Mouse (Mus musculus) cortical plate, adult 2 months (tissue): ENCODE data around the gene Mafg. TPM values are rescaled to one million over a fixed set of nuclear protein-coding genes. Genes with fewer than 3 reads are reported as not detected.
A peak's percentile ranks its signal among the peaks of the same experiment; 100 is the strongest.

Experiments used
- H3K27ac ChIP-seq: fragments of 200-500 bp; 2 replicates; pipeline ENCODE4 v1.5.1; 2012; ENCODE audit warnings: low read length, control low read depth, inconsistent platforms; ENCODE audit not compliant: insufficient read depth
- H3K4me1 ChIP-seq: fragments of 200-500 bp; 2 replicates; pipeline ENCODE4 v1.6.1; 2011; ENCODE audit warnings: low read length; ENCODE audit not compliant: control insufficient read depth, insufficient read depth
- H3K4me3 ChIP-seq: fragments of 200-500 bp; 2 replicates; pipeline ENCODE4 v1.5.1; 2011; ENCODE audit warnings: mild to moderate bottlenecking, low read length, control low read depth; ENCODE audit not compliant: insufficient read depth
- CTCF ChIP-seq: fragments of 200-500 bp; IDR thresholded peaks from 2 replicates; pipeline ENCODE4 v1.5.1; 2011; ENCODE audit warnings: mild to moderate bottlenecking, control low read depth, low read length; ENCODE audit not compliant: insufficient read depth; ENCODE audit errors: extremely low read depth
- POLR2A ChIP-seq: fragments of 200-500 bp; IDR thresholded peaks from 2 replicates; pipeline ENCODE4 v1.6.1; 2011; ENCODE audit warnings: mild to moderate bottlenecking, low read length, control low read depth; ENCODE audit not compliant: insufficient read depth; ENCODE audit errors: extremely low read depth
- polyA plus RNA-seq: library from polyadenylated mRNA; depleted of rRNA; stranded (reverse); fragments of >200 nt; gene quantifications from 2 replicates; pipeline ENCODE4 v1.2.3, GENCODE M21; 2012; rRNA removed

Gene Mafg
- polyA plus RNA-seq, 1 experiment: 83.7 TPM

GRCm38 (mm10) chr11:120580871-120581331 is 52.5 kb downstream of the Mafg start:
- TF ChIP-seq POLR2A (no peak), CTCF (no peak)
- H3K4me3 ChIP-seq: peak overlapping the region; percentile 81
- H3K27ac ChIP-seq: peak overlapping the region; percentile 88
- peaks cover 2% of the 10 kb centered on the region; the same call in 1 of the 2 replicates for H3K4me1 ChIP-seq

DNA sequence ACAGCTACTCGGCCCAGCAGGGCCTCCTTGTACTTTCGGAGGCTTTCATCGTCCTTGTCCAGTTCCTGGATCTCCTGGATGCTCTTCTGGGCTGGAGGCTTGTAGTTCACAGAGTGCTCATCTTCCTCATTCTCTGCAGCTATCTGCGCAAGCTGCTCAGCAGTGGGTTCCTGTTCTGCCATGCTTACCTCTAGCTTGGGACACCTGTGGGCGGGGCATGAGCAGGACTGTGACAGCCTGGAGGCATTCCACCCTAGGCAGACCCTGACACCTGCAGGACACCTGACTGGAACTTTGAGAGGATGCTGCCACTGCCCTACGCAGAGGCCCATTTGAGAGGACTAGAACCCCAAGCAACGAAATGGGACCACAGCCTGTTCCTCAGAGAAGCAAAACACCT is 53.2 kb downstream of the Mafg start:
- TF ChIP-seq POLR2A (no peak), CTCF (no peak)
- H3K4me3 ChIP-seq: peak overlapping the region; percentile 81
- H3K4me1 ChIP-seq: peaks cover 2% of the 10 kb centered on the region; the same call in 1 of the 2 replicates
- H3K27ac ChIP-seq: 0 out of 2 replicates have a peak overlapping the region, but pooled peaks have one; percentile 88

DNA sequence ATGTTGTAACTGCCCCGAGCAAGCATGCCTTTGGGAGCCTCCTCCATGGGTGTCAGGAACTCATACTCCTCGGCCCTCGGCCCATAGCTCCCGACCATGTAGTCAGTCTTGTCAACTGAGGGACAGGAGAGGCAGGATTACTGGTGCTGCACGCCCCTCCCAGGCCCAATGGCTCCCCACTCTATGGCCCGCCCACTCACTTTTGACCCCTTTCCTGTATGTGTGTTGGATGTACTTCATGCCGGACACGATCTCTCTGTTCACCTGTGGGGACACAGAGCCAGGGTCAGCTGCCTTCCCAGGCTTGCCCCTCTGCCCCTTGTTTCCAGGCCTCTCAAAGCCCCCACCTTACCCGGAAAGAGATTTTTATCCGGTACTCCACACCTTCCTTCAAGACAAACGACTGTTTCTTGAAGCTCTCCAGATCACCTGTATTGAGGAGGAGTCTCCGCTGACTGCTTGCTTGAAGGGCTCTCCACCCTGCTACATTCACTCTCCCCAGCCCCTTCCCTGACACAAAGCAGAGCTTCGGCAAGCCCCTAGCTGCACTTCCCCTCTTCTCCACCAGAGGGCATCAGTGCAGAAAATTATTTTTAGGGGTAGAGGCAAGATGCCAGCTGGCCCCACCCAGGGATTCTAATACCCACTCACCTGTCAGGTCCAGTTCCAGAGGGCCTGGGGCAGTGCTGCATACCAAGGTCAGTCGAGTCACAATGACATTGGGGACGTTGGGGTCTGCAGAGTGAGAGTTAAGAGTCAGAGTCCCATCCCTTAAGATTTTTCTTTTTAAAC is 53.9 kb downstream of the Mafg start:
- peak overlapping the region; percentile 81 for H3K4me3 ChIP-seq
- TF ChIP-seq CTCF: peak; percentile 76
- no peak for TF ChIP-seq POLR2A
- no peak overlapping the region for H3K27ac ChIP-seq
- H3K4me1 ChIP-seq: peaks cover 2% of the 10 kb centered on the region; the same call in 1 of the 2 replicates

DNA sequence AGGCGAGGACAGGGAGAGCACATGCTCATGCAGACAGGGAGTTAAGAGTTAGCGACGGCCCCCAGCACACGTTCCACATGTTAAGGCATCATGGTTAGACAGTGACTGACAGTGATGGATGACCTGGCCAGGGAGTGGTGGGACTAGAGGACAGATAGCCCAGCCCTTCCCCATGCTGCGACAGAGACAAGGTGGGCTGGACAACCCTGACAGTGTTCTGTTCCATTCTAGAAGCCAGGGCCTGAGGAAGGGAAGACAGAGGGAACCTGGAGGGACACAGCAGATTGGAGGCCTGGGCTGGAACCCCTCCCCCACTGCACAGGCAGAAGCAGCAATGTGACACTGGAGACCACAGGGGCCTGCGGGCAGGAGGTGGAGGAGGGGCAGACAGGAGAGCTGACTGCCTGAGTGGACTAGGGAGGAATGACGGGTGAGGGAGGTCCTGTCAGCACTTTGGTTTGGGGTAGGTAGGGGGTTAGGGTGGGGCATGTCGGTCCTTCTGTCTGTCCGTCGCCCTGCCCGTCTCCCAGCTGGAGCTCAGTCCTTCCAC is 54.6 kb downstream of the Mafg start:
- H3K27ac ChIP-seq: no peak overlapping the region
- TF ChIP-seq POLR2A (0 out of 2 replicates have a peak, but pooled peaks have one; percentile 7), CTCF (no peak)
- H3K4me3 ChIP-seq: no peak overlapping the region; the same call in 1 of the 2 replicates
- H3K4me1 ChIP-seq: peaks cover 3% of the 10 kb centered on the region; the same call in 1 of the 2 replicates

GRCm38 (mm10) chr11:120578024-120578693 is 55.2 kb downstream of the Mafg start:
- TF ChIP-seq CTCF (no peak), POLR2A (no peak)
- peaks cover 3% of the 10 kb centered on the region; the same call in 1 of the 2 replicates for H3K4me1 ChIP-seq
- H3K27ac ChIP-seq: no peak overlapping the region
- H3K4me3 ChIP-seq: no peak overlapping the region

DNA sequence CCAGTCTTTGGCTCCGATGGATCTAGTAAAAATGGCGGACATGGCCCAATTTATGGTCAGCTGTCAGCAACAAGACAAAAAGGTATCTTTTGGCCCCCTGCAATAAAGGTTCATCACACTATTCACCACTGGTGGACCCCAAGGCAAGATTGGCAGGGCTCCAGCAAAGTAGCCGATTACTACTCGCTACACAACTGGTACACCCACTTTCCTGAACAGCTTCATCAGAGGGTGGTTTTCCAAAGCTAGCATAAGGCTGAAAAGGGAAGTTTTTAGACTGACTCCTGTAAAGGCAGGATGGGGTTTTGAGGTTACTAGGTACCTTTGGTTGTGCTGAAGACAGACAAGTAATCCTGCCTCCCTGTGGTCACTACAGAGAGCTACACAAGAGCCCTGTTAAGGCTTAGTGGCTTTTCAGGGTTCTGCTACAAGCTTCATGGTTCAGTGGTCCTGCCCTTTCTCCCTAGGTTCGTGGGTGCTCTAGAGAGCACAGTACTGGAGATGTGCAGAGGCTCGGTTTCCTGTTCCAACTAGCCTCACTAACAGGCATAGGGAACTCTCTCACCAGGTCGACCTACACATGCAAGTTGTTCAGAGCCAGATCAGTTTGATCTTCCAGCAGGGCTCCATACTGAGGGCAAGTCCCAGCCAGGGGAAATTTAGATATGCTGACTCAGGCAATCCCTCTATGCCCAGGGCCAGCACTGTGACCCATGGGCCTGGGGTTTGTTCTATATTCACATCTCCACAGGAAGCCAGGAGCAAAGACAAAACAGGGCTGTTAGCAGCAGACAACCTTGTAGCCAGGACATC is 56.0 kb downstream of the Mafg start:
- TF ChIP-seq POLR2A (no peak), CTCF (peak; percentile 28; the same call in 1 of the 2 replicates)
- Histone ChIP-seq H3K27ac (no peak overlapping the region), H3K4me3 (no peak overlapping the region), H3K4me1 (peaks cover 3% of the 10 kb centered on the region; the same call in 1 of the 2 replicates)

GRCm38 (mm10) chr11:120576365-120576981 is 56.9 kb downstream of the Mafg start:
- Histone ChIP-seq H3K4me3 (no peak overlapping the region), H3K27ac (no peak overlapping the region), H3K4me1 (peaks cover 5% of the 10 kb centered on the region; the same call in 1 of the 2 replicates)
- TF ChIP-seq POLR2A: no peak
- no peak for TF ChIP-seq CTCF

- Histone ChIP-seq H3K27ac (no peak overlapping the region), H3K4me3 (no peak overlapping the region), H3K4me1 (peaks cover 8% of the 10 kb centered on the region; the same call in 1 of the 2 replicates)
- no peak for TF ChIP-seq CTCF
- no peak for TF ChIP-seq POLR2A
Observed at GRCm38 (mm10) chr11:120575940-120576339, 57.5 kb downstream of the Mafg start.

Other genes with a start within 250 kb of the Mafg start
- 62.0 and 62.7 TPM in 2 replicates for gene Nploc4, start 195.9 kb downstream of the Mafg start, polyA plus RNA-seq
- 0.15 TPM in 1 of 2 replicates, not detected in the other for gene Tspan10, start 191.0 kb downstream of the Mafg start, polyA plus RNA-seq
- 0.59 and 0.81 TPM in 2 replicates for gene Pde6g, start 180.1 kb downstream of the Mafg start, polyA plus RNA-seq
- 15.0 and 17.4 TPM in 2 replicates for gene Oxld1, start 175.5 kb downstream of the Mafg start, polyA plus RNA-seq
- gene Ccdc137, start 175.5 kb downstream of the Mafg start, polyA plus RNA-seq: 27.6 and 28.5 TPM in 2 replicates
- gene Arl16, start 166.0 kb downstream of the Mafg start, polyA plus RNA-seq: 46.0 and 46.2 TPM in 2 replicates
- gene Mrpl12, start 149.0 kb downstream of the Mafg start, polyA plus RNA-seq: 96.3 and 96.6 TPM in 2 replicates
- 29.0 and 30.0 TPM in 2 replicates for gene Slc25a10, start 141.8 kb downstream of the Mafg start, polyA plus RNA-seq
- gene Gcgr, start 102.9 kb downstream of the Mafg start, polyA plus RNA-seq: 0.13 TPM in 2 replicates
- 158 and 160 TPM in 2 replicates for gene Mcrip1, start 83.9 kb downstream of the Mafg start, polyA plus RNA-seq
- gene Ppp1r27, start 82.5 kb downstream of the Mafg start, polyA plus RNA-seq: not detected in 2 replicates
- gene P4hb, start 60.3 kb downstream of the Mafg start, polyA plus RNA-seq: 88.9 and 91.2 TPM in 2 replicates
- 416 and 442 TPM in 2 replicates for gene Arhgdia, start 52.0 kb downstream of the Mafg start, polyA plus RNA-seq
- gene Alyref, start 35.2 kb downstream of the Mafg start, polyA plus RNA-seq: 42.1 and 46.9 TPM in 2 replicates
- gene Anapc11, start 35.2 kb downstream of the Mafg start, polyA plus RNA-seq: 148 and 161 TPM in 2 replicates
- gene Npb, start 25.1 kb downstream of the Mafg start, polyA plus RNA-seq: 0.58 and 1.1 TPM in 2 replicates
- gene Pcyt2, start 15.7 kb downstream of the Mafg start, polyA plus RNA-seq: 281 and 289 TPM in 2 replicates
- gene Sirt7, start 8.4 kb downstream of the Mafg start, polyA plus RNA-seq: 98.2 and 105 TPM in 2 replicates
- gene Pycr1, start 10.2 kb upstream of the Mafg start, polyA plus RNA-seq: 2.2 and 3.6 TPM in 2 replicates
- 3.4 and 3.6 TPM in 2 replicates for gene Myadml2, start 14.6 kb upstream of the Mafg start, polyA plus RNA-seq
- 6.8 and 7.1 TPM in 2 replicates for gene Notum, start 27.6 kb upstream of the Mafg start, polyA plus RNA-seq
- 46.2 and 46.8 TPM in 2 replicates for gene Aspscr1, start 39.4 kb upstream of the Mafg start, polyA plus RNA-seq
- 36.2 and 40.2 TPM in 2 replicates for gene Cenpx, start 80.1 kb upstream of the Mafg start, polyA plus RNA-seq
- 114 and 137 TPM in 2 replicates for gene Lrrc45, start 80.3 kb upstream of the Mafg start, polyA plus RNA-seq
- gene Rac3, start 87.9 kb upstream of the Mafg start, polyA plus RNA-seq: 60.4 and 72.2 TPM in 2 replicates
- gene Dcxr, start 93.7 kb upstream of the Mafg start, polyA plus RNA-seq: 20.5 and 21.3 TPM in 2 replicates
- 4.6 and 4.9 TPM in 2 replicates for gene Cbr2, start 98.5 kb upstream of the Mafg start, polyA plus RNA-seq
- gene Hmga1b, start 129.2 kb upstream of the Mafg start, polyA plus RNA-seq: 1.4 and 2.8 TPM in 2 replicates
- gene Rfng, start 150.6 kb upstream of the Mafg start, polyA plus RNA-seq: 98.9 and 103 TPM in 2 replicates
- gene Gps1, start 150.7 kb upstream of the Mafg start, polyA plus RNA-seq: 223 and 224 TPM in 2 replicates
- 49.8 and 51.3 TPM in 2 replicates for gene Dus1l, start 162.8 kb upstream of the Mafg start, polyA plus RNA-seq
- 219 and 242 TPM in 2 replicates for gene Fasn, start 190.9 kb upstream of the Mafg start, polyA plus RNA-seq